Mouse (Mus musculus): ENCODE data around the gene Fbxw8. TPM values are rescaled to one million over a fixed set of nuclear protein-coding genes. Genes with fewer than 3 reads are reported as not detected.

Fbxw8 gene
- polyA plus RNA-seq, 1 experiment from 2014 or later: 30.1 TPM

GRCm38 (mm10) chr5:118066828-118067227 lies 88.4 kb downstream of the Fbxw8 start:
- 71% methylated on average over 5 of the region's 5 CpGs for WGBS
- no peak overlapping the region for H3K4me2 ChIP-seq (replicated peaks)
- no peak for ATAC-seq (ENCODE audit: low FRiP score, low read depth)

DNA sequence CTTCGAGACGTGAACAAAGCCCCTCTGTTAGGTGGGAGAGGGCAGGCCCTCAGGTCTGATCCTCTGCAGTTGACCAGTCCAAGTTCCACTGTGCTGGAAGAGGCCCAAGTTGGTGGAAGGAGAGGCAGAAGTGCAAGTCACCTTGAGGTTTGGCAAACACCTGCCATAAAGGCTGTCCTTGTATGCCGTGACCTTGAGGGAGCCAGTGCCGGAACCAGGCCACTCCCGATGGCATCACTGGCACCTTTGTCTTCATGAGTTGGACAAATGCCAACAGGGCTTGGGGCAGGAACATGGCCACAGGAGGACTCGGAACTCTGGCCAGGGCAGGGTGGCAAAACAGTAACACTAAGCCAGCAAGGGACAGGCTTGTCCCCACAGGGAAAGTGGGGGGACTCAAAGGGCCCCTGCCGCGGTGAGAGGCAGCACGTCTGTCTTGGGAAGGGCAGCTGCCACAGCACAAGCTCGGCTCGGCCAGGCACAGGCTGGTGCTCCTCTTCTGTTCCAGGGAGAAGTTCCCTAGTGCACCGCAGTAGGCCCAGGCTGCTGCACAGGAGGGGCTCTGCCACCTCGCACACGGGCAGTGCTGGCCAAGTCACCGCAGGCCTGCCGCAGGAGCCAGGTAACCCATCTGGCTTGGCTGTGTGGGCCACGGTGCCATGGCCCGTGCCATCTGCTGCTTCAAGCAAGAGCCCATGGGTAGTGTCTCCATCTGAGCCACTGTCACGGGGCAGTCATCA lies 89.6 kb downstream of the Fbxw8 start:
- 88% methylated on average over 19 of the region's 19 CpGs for WGBS
- Histone ChIP-seq H3K4me2 (replicated peaks) (no peak overlapping the region), H3K9ac (0 out of 2 replicates have a peak overlapping the region, but pooled peaks have one; percentile 13), H3K27ac (0 out of 2 replicates have a peak overlapping the region, but pooled peaks have one; percentile 16), H3K27me3 (no peaks in the 10 kb centered on the region), H3K9me3 (no peaks in the 10 kb centered on the region), H3K36me3 (peaks cover 77% of the 10 kb centered on the region), H3K4me1 (peaks cover 21% of the 10 kb centered on the region), H3K4me3 (no peak overlapping the region)
- ATAC-seq (ENCODE audit: low FRiP score, low read depth): no peak

More at GRCm38 (mm10) chr5:118066828-118067227, 88.4 kb downstream of the Fbxw8 start:
- Histone ChIP-seq H3K9me3 (no peaks in the 10 kb centered on the region), H3K4me3 (no peak overlapping the region), H3K36me3 (peaks cover 79% of the 10 kb centered on the region), H3K27ac (no peak overlapping the region), H3K27me3 (no peaks in the 10 kb centered on the region), H3K4me1 (peaks cover 21% of the 10 kb centered on the region), H3K9ac (0 out of 2 replicates have a peak overlapping the region, but pooled peaks have one; percentile 8)

- Histone ChIP-seq H3K9me3 (no peaks in the 10 kb centered on the region), H3K9ac (0 out of 2 replicates have a peak overlapping the region, but pooled peaks have one; percentile 31), H3K36me3 (peaks cover 64% of the 10 kb centered on the region), H3K27ac (no peak overlapping the region), H3K4me1 (peaks cover 21% of the 10 kb centered on the region), H3K4me2 (replicated peaks) (no peak overlapping the region), H3K4me3 (no peak overlapping the region), H3K27me3 (no peaks in the 10 kb centered on the region)
- 43% methylated on average over 10 of the region's 10 CpGs for WGBS
- no peak for ATAC-seq (ENCODE audit: low FRiP score, low read depth)
These were observed 90.9 kb downstream of the Fbxw8 start for GRCm38 (mm10) chr5:118064284-118064901.

GRCm38 (mm10) chr5:118063181-118063621 lies 92.1 kb downstream of the Fbxw8 start:
- Histone ChIP-seq H3K36me3 (peaks cover 53% of the 10 kb centered on the region), H3K4me1 (peaks cover 25% of the 10 kb centered on the region), H3K9me3 (no peaks in the 10 kb centered on the region), H3K4me3 (no peak overlapping the region), H3K27ac (no peak overlapping the region), H3K9ac (no peak overlapping the region), H3K27me3 (no peaks in the 10 kb centered on the region), H3K4me2 (replicated peaks) (no peak overlapping the region)
- no peak for ATAC-seq (ENCODE audit: low FRiP score, low read depth)
- WGBS: 84% methylated on average over 8 of the region's 8 CpGs

DNA sequence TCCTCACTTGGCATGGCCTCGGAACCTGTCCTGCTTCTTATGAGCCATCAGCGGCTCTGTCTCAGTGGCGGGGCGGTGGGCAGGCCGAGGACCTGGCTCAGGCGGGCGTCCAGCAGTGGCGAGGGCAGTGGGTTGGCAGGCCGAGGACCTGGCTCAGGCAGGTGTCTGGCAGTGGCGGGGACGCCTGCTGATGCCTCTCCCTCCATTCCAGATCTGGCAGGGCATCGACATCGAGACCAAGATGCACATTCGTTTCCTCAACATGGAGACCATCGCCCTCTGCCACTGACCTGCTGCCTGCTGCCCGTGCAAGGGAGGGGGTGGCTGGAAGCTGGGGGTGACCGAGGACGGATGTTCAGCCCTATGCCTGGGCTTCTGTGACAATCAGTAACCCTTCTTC lies 93.9 kb downstream of the Fbxw8 start:
- peaks cover 35% of the 10 kb centered on the region for H3K36me3 ChIP-seq
- H3K9ac ChIP-seq: no peak overlapping the region
- no peak overlapping the region for H3K4me2 ChIP-seq (replicated peaks)
- ATAC-seq (ENCODE audit: low FRiP score, low read depth): no peak
- H3K9me3 ChIP-seq: no peaks in the 10 kb centered on the region
- peaks cover 41% of the 10 kb centered on the region for H3K4me1 ChIP-seq
- no peak overlapping the region for H3K27ac ChIP-seq
- H3K27me3 ChIP-seq: no peaks in the 10 kb centered on the region
- WGBS: 95% methylated on average over 18 of the region's 18 CpGs
- no peak overlapping the region for H3K4me3 ChIP-seq

DNA sequence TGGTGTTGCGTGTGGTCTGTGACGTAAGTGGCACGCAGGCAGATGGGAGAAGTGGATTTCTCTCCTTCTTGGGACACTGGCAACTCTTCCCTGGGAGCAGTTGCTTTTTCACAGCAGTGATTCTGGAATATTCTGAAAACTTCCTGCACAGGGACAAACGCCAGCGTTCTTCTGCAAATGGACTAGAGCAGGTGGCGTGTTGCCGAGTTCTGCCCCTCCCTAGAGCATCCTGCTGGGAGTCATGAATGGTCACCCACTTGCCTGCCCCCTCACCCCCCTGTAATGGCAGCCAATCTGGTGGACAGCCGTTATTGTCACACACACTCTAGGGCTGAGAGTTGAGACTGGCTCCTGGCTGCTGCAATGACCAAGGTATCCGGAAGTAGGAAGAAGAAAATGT lies 95.6 kb downstream of the Fbxw8 start:
- no peaks in the 10 kb centered on the region; the same call in 1 of the 2 replicates for H3K27me3 ChIP-seq
- no peak overlapping the region for H3K9ac ChIP-seq
- no peak for ATAC-seq (ENCODE audit: low FRiP score, low read depth)
- no peak overlapping the region for H3K27ac ChIP-seq
- no peak overlapping the region for H3K4me3 ChIP-seq
- no peak overlapping the region for H3K4me2 ChIP-seq (replicated peaks)
- peaks cover 18% of the 10 kb centered on the region for H3K36me3 ChIP-seq
- no peaks in the 10 kb centered on the region for H3K9me3 ChIP-seq
- H3K4me1 ChIP-seq: peaks cover 27% of the 10 kb centered on the region
- 86% methylated on average over 9 of the region's 9 CpGs for WGBS

DNA sequence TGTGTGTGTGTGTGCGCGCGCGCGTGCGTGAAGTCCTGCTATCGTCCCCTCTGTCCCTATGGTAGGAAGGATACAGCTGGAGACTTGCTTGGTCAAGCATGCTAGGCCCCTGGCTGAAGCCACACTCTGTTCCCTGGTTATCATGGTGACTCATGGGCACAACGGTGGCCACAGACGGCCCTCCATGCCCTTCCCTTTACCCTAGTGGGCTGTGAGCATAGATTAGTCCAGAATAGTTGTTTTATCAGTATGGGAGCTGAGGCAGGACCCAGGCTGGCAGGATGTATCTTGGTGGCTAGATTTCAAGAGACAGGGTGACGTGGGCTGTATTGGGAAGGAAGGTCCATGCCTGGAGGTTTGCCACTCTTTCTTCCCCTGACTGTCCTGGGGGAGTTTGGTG lies 96.4 kb downstream of the Fbxw8 start:
- Histone ChIP-seq H3K9ac (no peak overlapping the region), H3K27ac (no peak overlapping the region), H3K36me3 (peaks cover 13% of the 10 kb centered on the region), H3K4me1 (peaks cover 20% of the 10 kb centered on the region), H3K9me3 (no peaks in the 10 kb centered on the region), H3K4me2 (replicated peaks) (no peak overlapping the region), H3K27me3 (no peaks in the 10 kb centered on the region; the same call in 1 of the 2 replicates), H3K4me3 (no peak overlapping the region)
- WGBS: 87% methylated on average over 10 of the region's 10 CpGs
- ATAC-seq (ENCODE audit: low FRiP score, low read depth): no peak

DNA sequence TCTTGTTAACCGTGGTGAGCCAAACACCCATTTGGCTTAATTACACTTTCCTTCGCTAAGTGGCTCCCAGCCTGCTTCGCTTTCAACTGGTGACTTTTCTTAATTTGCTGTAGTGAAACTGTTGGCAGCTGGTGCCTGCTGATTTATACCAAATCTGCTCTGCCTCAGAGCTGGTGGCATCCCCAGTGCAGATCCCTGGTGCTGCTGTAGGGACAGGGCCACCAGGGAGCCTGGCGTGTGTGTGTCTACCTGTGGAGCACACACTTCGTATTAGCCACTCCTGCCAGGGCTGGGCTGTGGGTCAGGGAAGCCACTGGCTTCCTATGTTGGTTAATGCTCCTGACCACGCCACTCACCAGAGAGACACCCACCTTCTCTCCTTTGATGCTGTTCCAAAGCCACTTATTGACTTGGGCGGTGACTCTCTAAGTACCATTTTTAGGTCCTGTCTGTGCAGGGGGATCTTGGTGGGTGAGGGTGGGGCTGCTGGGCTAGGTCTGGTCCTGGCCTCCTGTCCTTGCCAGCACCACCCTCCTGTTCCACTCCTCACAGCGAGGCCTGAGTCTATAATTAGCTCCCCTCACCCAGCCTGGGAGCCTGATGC lies 97.7 kb downstream of the Fbxw8 start:
- WGBS: 17% methylated on average over 8 of the region's 8 CpGs
- no peak overlapping the region for H3K4me2 ChIP-seq (replicated peaks)
- 0 out of 2 replicates have a peak, but pooled peaks have one; percentile 13 for ATAC-seq (ENCODE audit: low FRiP score, low read depth)

GRCm38 (mm10) chr5:118053205-118053604 lies 102.1 kb downstream of the Fbxw8 start:
- no peak overlapping the region for H3K4me2 ChIP-seq (replicated peaks)
- H3K9me3 ChIP-seq: no peaks in the 10 kb centered on the region
- no peak overlapping the region for H3K9ac ChIP-seq
- no peaks in the 10 kb centered on the region; the same call in 1 of the 2 replicates for H3K27me3 ChIP-seq
- H3K27ac ChIP-seq: no peak overlapping the region
- no peaks in the 10 kb centered on the region for H3K36me3 ChIP-seq
- H3K4me3 ChIP-seq: no peak overlapping the region
- WGBS: 90% methylated on average over 2 of the region's 2 CpGs
- peaks cover 16% of the 10 kb centered on the region for H3K4me1 ChIP-seq
- ATAC-seq (ENCODE audit: low FRiP score, low read depth): no peak

More for the DNA sequence above, 97.7 kb downstream of the Fbxw8 start:
- peaks cover 7% of the 10 kb centered on the region for H3K36me3 ChIP-seq
- H3K9ac ChIP-seq: peak overlapping the region; percentile 14; the same call in 1 of the 2 replicates
- H3K27ac ChIP-seq: no peak overlapping the region
- H3K4me1 ChIP-seq: peaks cover 20% of the 10 kb centered on the region
- no peaks in the 10 kb centered on the region; the same call in 1 of the 2 replicates for H3K27me3 ChIP-seq
- no peak overlapping the region for H3K4me3 ChIP-seq
- H3K9me3 ChIP-seq: no peaks in the 10 kb centered on the region

DNA sequence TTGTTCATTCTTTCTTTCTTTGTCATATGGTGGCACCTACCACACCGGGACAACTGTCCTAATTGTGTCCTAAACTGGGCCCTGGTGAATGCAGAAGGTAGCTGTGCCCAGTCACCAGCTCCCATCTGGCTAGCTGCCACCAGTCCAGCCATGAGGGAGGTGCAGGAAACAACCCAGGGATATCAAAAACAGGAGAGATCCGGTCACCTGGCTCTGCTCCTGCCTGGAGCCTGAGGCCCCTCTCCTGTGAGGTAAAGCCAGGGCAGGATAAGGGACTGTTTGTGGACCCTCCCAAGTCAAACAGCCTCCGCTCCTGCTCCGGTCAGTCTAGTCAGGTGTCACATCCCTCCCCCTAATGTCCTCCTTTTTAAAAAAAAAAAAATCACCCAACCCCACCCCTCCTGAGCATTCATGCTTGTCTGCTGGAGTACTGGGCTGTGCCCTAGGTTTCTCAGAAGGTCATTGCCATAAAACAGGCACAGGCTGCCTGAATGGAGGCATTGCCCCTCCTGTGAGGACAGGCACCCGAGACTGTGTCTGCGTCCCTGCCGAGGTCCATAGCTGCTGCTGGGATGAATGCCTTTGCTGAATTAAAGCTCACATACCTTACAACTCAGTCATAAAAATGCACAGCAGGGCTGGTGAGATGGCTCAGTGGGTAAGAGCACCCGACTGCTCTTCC lies 103.1 kb downstream of the Fbxw8 start:
- Histone ChIP-seq H3K27me3 (no peaks in the 10 kb centered on the region; the same call in 1 of the 2 replicates), H3K9ac (no peak overlapping the region), H3K4me2 (replicated peaks) (no peak overlapping the region), H3K36me3 (no peaks in the 10 kb centered on the region), H3K4me3 (no peak overlapping the region), H3K27ac (no peak overlapping the region), H3K9me3 (no peaks in the 10 kb centered on the region), H3K4me1 (peaks cover 5% of the 10 kb centered on the region)
- WGBS: 64% methylated on average over 8 of the region's 8 CpGs
- ATAC-seq (ENCODE audit: low FRiP score, low read depth): no peak

DNA sequence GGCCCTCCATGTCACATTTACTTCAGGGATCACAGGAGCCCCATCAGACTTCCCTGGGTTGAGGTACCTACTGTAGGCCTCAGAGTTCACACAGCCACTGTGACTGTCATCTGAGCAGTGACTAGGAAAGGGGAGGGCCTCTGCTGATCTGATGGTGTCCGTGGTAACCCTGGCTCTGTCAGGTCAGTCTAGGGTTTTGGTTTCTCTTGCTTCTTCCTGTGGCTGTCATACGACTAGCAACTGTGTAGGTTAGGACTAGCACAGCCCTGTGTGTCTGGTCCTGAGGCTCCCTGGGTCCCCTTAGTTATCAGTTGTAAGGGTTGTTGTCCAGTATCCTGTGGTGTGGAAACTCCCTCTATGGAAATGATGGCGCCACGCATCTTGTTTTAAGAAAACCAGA lies 104.5 kb downstream of the Fbxw8 start:
- Histone ChIP-seq H3K4me1 (no peaks in the 10 kb centered on the region), H3K9me3 (no peaks in the 10 kb centered on the region), H3K4me2 (replicated peaks) (no peak overlapping the region), H3K9ac (no peak overlapping the region), H3K4me3 (no peak overlapping the region), H3K27me3 (no peaks in the 10 kb centered on the region; the same call in 1 of the 2 replicates), H3K36me3 (no peaks in the 10 kb centered on the region), H3K27ac (no peak overlapping the region)
- 74% methylated on average over 4 of the region's 4 CpGs for WGBS
- no peak for ATAC-seq (ENCODE audit: low FRiP score, low read depth)
